In genomic region chr8:72239499-72240402, GRCm38 (mm10) we compare ENCODE assay signal across 8 mouse cellular contexts. TPM values are rescaled to one million over a fixed set of nuclear protein-coding genes. Genes with fewer than 3 reads are reported as not detected.
A peak's percentile ranks its signal among the peaks of the same experiment; 100 is the strongest.
DNase-seq lines count a peak whose midpoint lies in the region; ATAC-seq and TF ChIP-seq lines count a peak whose summit lies in the region.

Gene Ap1m1, plus strand, starts transcription at chr8:72240018.

- peak; percentile 24; the same call in 1 of the 2 replicates for TF ChIP-seq POLR2A in lung, adult 2 months (IDR thresholded peaks at IDR 0.05; ENCODE audit: borderline replicate concordance, extremely low read depth, low read depth, low read length)

- peak; percentile 96 for ATAC-seq in forebrain, embryonic 15.5 days (replicated peaks)
- ATAC-seq in neutrophil, adult 5-6 weeks (ENCODE audit: extremely low read depth, insufficient number of reproducible peaks, low FRiP score, poor library complexity, severe bottlenecking): peak; percentile 84

- TF ChIP-seq CTCF in lung, adult 2 months (IDR thresholded peaks at IDR 0.05; ENCODE audit: insufficient read depth, low read length): peak; percentile 62

- H3K9ac ChIP-seq in ES-E14 (ENCODE audit: insufficient read depth, low read depth, low read length, poor library complexity, severe bottlenecking): peak within 1 kb of the TSS; percentile 78
- peak within 1 kb of the TSS; percentile 87 for H3K9ac ChIP-seq in forebrain, embryonic 15.5 days (replicated peaks)

- under 1% methylated on average over 54 of the region's 54 CpGs for WGBS in forebrain, embryonic 15.5 days
- under 1% methylated on average over 54 of the region's 54 CpGs for WGBS in lung, adult 2 months

- H3K4me1 ChIP-seq in ES-E14 (ENCODE audit: control insufficient read depth in 2 of 2, insufficient read depth in 2 of 2, low read length in 2 of 2, poor library complexity in 1 of 2): no peaks in the 10 kb centered on the region
- H3K4me1 ChIP-seq in forebrain, embryonic 15.5 days: peaks cover 24% of the 10 kb centered on the region
- H3K4me1 ChIP-seq in lung, adult 2 months (ENCODE audit: control insufficient read depth, insufficient read depth, low read length): peaks cover 4% of the 10 kb centered on the region; the same call in 1 of the 2 replicates

- peak within 1 kb of the TSS; percentile 77 for H3K4me2 ChIP-seq in forebrain, embryonic 15.5 days (replicated peaks)

- no peaks in the 10 kb centered on the region for H3K9me3 ChIP-seq in ES-E14 (ENCODE audit: control insufficient read depth, insufficient read depth, low read depth, low read length)
- no peaks in the 10 kb centered on the region for H3K9me3 ChIP-seq in forebrain, embryonic 15.5 days

- intact Hi-C loops in heart, postnatal 25 days (cut with DNase I): loop anchor here (5.0 to 10.0 kb wide), 2 partner anchors 62 to 235 kb away; partner anchors contain the start of gene Cherp

- H3K27me3 ChIP-seq in forebrain, embryonic 15.5 days: no peaks in the 10 kb centered on the region

- H3K4me3 ChIP-seq in ES-E14 (ENCODE audit: insufficient read depth in 1 of 2, low read depth in 1 of 2, low read length in 2 of 2, poor library complexity in 1 of 2, severe bottlenecking in 1 of 2): peak within 1 kb of the TSS; percentile 75 to 80
- H3K4me3 ChIP-seq in forebrain, embryonic 15.5 days: peak within 1 kb of the TSS; percentile 96
- peak within 1 kb of the TSS; percentile 94 for H3K4me3 ChIP-seq in lung, adult 2 months (replicated peaks; ENCODE audit: extremely low read depth, low read depth, low read length)

- H3K36me3 ChIP-seq in ES-E14 (ENCODE audit: control insufficient read depth, insufficient read depth, low read length, poor library complexity, severe bottlenecking): no peaks in the 10 kb centered on the region
- no peaks in the 10 kb centered on the region for H3K36me3 ChIP-seq in forebrain, embryonic 15.5 days

- DNase-seq in ES-E14 (ENCODE audit: low read depth, low spot score): peak; percentile 99
- DNase-seq in cerebellum, adult 11-12 months: peak; percentile 99
- DNase-seq in heart, postnatal 25 days (ENCODE audit: low spot score): peak; percentile 97
- peak; percentile 96 to 98 for DNase-seq in layer of hippocampus, adult 18-20 months (ENCODE audit: low spot score in 2 of 2)
- peak; percentile 96 for DNase-seq in lung, adult 2 months
- DNase-seq in thymus, adult 18-20 months: peak; percentile 96 to 98

- in situ Hi-C loops in ES-E14 (cut with MboI; ENCODE audit: low sequenced_read_pairs in 2 of 2, unreplicated experiment in 2 of 2): no loop called here

- peak within 1 kb of the TSS; percentile 89 for H3K27ac ChIP-seq in ES-E14 (ENCODE audit: insufficient read depth, low read depth, low read length, poor library complexity, severe bottlenecking)
- peak within 1 kb of the TSS; percentile 99 for H3K27ac ChIP-seq in forebrain, embryonic 15.5 days (replicated peaks)

TF ChIP-seq in ES-E14, 5 proteins besides CTCF, POLR2A, EP300 and RAD21:
- no peak for TF ChIP-seq CHD2 (IDR thresholded peaks at IDR 0.05; ENCODE audit: low read depth, low read length)
- no peak; the same call in 1 of the 2 replicates for TF ChIP-seq ZC3H11A (IDR thresholded peaks at IDR 0.05; ENCODE audit: borderline replicate concordance, low read depth, low read length)
- peak; percentile 73; the same call in 1 of the 2 replicates for TF ChIP-seq HCFC1 (IDR thresholded peaks at IDR 0.05; ENCODE audit: borderline replicate concordance, insufficient read depth, low read length)
- peak; percentile 72 for TF ChIP-seq MAFK (IDR thresholded peaks at IDR 0.05; ENCODE audit: insufficient read depth, low read depth, low read length)
- TF ChIP-seq ZNF384 (IDR thresholded peaks at IDR 0.05; ENCODE audit: low read depth, low read length): peak; percentile 75

RNA-seq across cellular contexts. Expression of gene Ap1m1, which starts in this region (rescaled TPM):
- total RNA-seq in ES-E14 (2012; rRNA removed): 15.9 and 21.2 TPM in 2 replicates
- 248 and 252 TPM in 2 replicates for polyA plus RNA-seq in forebrain, embryonic 15.5 days (2015; fragmentation: Nextera tagmentation; extraction: Ambion mirVana)
- 10 to 100 TPM; 44.0 to 46.1 TPM for total RNA-seq in heart, postnatal 25 days (2021)
- total RNA-seq in layer of hippocampus, adult 18-20 months (2021): 10 to 100 TPM; 84.2 to 87.4 TPM
- 67.5 and 78.6 TPM in 2 replicates for polyA plus RNA-seq in lung, adult 2 months (2012; rRNA removed)
- 156 and 166 TPM in 2 replicates for total RNA-seq in neutrophil, adult 5-6 weeks (2017)

Comparison
In these comparisons a context has a peak if more than half of its experiments do, and no peak if none do; other contexts are left out.
1. Peak in every context shown above with its lines: DNase-seq, ATAC-seq, H3K4me3 ChIP-seq and H3K27ac ChIP-seq.